Mouse (Mus musculus): ENCODE measurements at regions not wholly inside any gene's neighbourhood (a gene's known extent, or its start where the extent isn't known, plus 50 kb on each side); places are given as distances from the start of the nearest gene placed in this dataset.
A peak's percentile ranks its signal among the peaks of the same experiment; 100 is the strongest.

- no peak for DNase-seq (ENCODE audit: low spot score)
Measured at GRCm38 (mm10) chr3:61255643-61256042, 105.8 kb upstream of the Rap2b start.

- peak; percentile 73 for DNase-seq (ENCODE audit: low spot score)
Measured at GRCm38 (mm10) chr3:61268453-61269335, 92.7 kb upstream of the Rap2b start.

- no peak for DNase-seq (ENCODE audit: low spot score)
Measured at GRCm38 (mm10) chr3:61285924-61286520, 75.4 kb upstream of the Rap2b start.

GRCm38 (mm10) chr3:61288195-61288594 is 73.2 kb upstream of the Rap2b start:
- DNase-seq (ENCODE audit: low spot score), result no peak

- no peak for DNase-seq (ENCODE audit: low spot score)
Measured at GRCm38 (mm10) chr3:61294855-61295254, 66.6 kb upstream of the Rap2b start.

GRCm38 (mm10) chr3:61297290-61297689 is 64.1 kb upstream of the Rap2b start:
- DNase-seq (ENCODE audit: low spot score), result no peak

GRCm38 (mm10) chr3:61302214-61302613 is 59.2 kb upstream of the Rap2b start:
- DNase-seq (ENCODE audit: low spot score), result no peak

GRCm38 (mm10) chr3:61303485-61303884 is 58.0 kb upstream of the Rap2b start:
- no peak for DNase-seq (ENCODE audit: low spot score)

GRCm38 (mm10) chr3:61306306-61306705 is 55.1 kb upstream of the Rap2b start:
- DNase-seq (ENCODE audit: low spot score), result no peak

- DNase-seq (ENCODE audit: low spot score), result no peak
Measured at GRCm38 (mm10) chr3:61308764-61309163, 52.7 kb upstream of the Rap2b start.

- no peak for DNase-seq (ENCODE audit: low spot score)
Measured at GRCm38 (mm10) chr3:61309197-61309596, 52.2 kb upstream of the Rap2b start.

Measured in retina, embryonic 14.5 days (tissue).